Mouse (Mus musculus) midbrain, embryonic 16.5 days (tissue): ENCODE data around the gene Sdccag8. TPM values are rescaled to one million over a fixed set of nuclear protein-coding genes. Genes with fewer than 3 reads are reported as not detected.

Source experiments
- ATAC-seq: fragments of 200-750 bp; cut with Nextera tagmentation; 2 replicates; pipeline ENCODE4 v1.8.0; 2017; ENCODE audit warnings: moderate TSS enrichment
- H3K27ac ChIP-seq: fragments of 300-500 bp; sonication (generic); 2 replicates; pipeline ENCODE4 v1.5.1; 2014; ENCODE audit warnings: mild to moderate bottlenecking, low read length, mixed read lengths
- H3K27me3 ChIP-seq: fragments of 300-500 bp; sonication (generic); 2 replicates; pipeline ENCODE4 v1.6.1; 2014; ENCODE audit warnings: low read depth, low read length, mixed read lengths; ENCODE audit not compliant: control insufficient read depth, insufficient read depth
- H3K36me3 ChIP-seq: fragments of 300-500 bp; sonication (generic); 2 replicates; pipeline ENCODE4 v1.6.1; 2014; ENCODE audit warnings: mild to moderate bottlenecking, low read length, moderate library complexity, mixed read lengths; ENCODE audit not compliant: control insufficient read depth, insufficient read depth
- H3K4me1 ChIP-seq: fragments of 300-500 bp; sonication (generic); 2 replicates; pipeline ENCODE4 v1.6.1; 2014; ENCODE audit warnings: mild to moderate bottlenecking, low read length, mixed read lengths; ENCODE audit not compliant: control insufficient read depth, insufficient read depth
- H3K4me2 ChIP-seq: fragments of 300-500 bp; sonication (generic); 2 replicates; pipeline ENCODE4 v1.6.1; 2014; ENCODE audit warnings: mild to moderate bottlenecking, low read length, mixed read lengths
- H3K4me3 ChIP-seq: fragments of 300-500 bp; sonication (generic); 2 replicates; pipeline ENCODE4 v1.5.1; 2014; ENCODE audit warnings: low read depth, mild to moderate bottlenecking, low read length, moderate library complexity, mixed read lengths
- H3K9ac ChIP-seq: fragments of 300-500 bp; sonication (generic); 2 replicates; pipeline ENCODE4 v1.6.1; 2014; ENCODE audit warnings: low read depth, low read length, mixed read lengths
- H3K9me3 ChIP-seq: fragments of 300-500 bp; sonication (generic); replicated peaks from 2 replicates; pipeline ENCODE4 v1.6.1; 2014; ENCODE audit warnings: mild to moderate bottlenecking, low read length, mixed read lengths; ENCODE audit not compliant: control insufficient read depth, poor library complexity, severe bottlenecking
- WGBS: fragments of 180-500 bp; shearing (Covaris S2); extraction: QIAGEN DNeasy Blood & Tissue Kit; methylation state at CpG from one replicate; pipeline ENCODE4 v1.1.7; 2014; 5-methylcytosine and 5-hydroxymethylcytosine counted together
- polyA plus RNA-seq: library from polyadenylated mRNA; unstranded; fragments of >200 nt; fragmentation: Nextera tagmentation; extraction: Ambion mirVana; gene quantifications from 2 replicates; pipeline ENCODE4 v1.2.1, GENCODE M21; 2015

The Sdccag8 gene
- polyA plus RNA-seq, 1 experiment from 2014 or later = 27.4 TPM

GRCm38 (mm10) chr1:177016729-177017128 lies 202.3 kb downstream of the Sdccag8 start:
- H3K9me3 ChIP-seq = no peaks in the 10 kb centered on the region
- no peak overlapping the region for H3K27ac ChIP-seq
- 91% methylated on average over 2 of the region's 2 CpGs for WGBS
- no peak for ATAC-seq
- H3K4me2 ChIP-seq = no peak overlapping the region
- 0 out of 2 replicates have a peak, but pooled peaks cover 5% of the 10 kb centered on the region for H3K4me1 ChIP-seq
- H3K36me3 ChIP-seq = no peaks in the 10 kb centered on the region
- H3K27me3 ChIP-seq = no peaks in the 10 kb centered on the region
- no peak overlapping the region for H3K9ac ChIP-seq
- H3K4me3 ChIP-seq = no peak overlapping the region

DNA sequence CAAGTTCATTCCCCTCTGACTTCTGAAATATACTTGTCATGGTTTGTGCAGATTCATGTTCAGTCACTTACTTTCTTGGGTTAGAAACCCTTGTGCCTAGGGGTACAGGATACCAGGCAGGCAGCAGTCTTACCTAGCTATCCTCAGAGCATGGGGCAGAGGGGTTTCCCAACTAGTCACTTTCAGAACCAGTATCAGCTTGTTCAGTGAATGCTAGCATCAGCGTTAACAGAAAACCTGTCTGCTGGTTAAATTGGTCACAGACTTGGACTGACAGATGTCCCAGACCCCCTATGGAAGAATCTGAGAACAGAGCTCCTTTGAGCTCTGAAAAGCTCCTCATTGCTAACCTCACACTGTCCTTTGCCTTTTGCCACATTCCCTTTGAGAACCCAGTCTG lies 204.3 kb downstream of the Sdccag8 start:
- peaks cover 3% of the 10 kb centered on the region; the same call in 1 of the 2 replicates for H3K36me3 ChIP-seq
- 84% methylated on average over 1 of the region's 1 CpGs for WGBS
- H3K9me3 ChIP-seq = no peaks in the 10 kb centered on the region
- no peak overlapping the region for H3K4me3 ChIP-seq
- H3K4me1 ChIP-seq = 0 out of 2 replicates have a peak, but pooled peaks cover 5% of the 10 kb centered on the region
- H3K4me2 ChIP-seq = no peak overlapping the region
- H3K27ac ChIP-seq = no peak overlapping the region
- ATAC-seq = no peak
- no peak overlapping the region for H3K9ac ChIP-seq
- H3K27me3 ChIP-seq = no peaks in the 10 kb centered on the region

DNA sequence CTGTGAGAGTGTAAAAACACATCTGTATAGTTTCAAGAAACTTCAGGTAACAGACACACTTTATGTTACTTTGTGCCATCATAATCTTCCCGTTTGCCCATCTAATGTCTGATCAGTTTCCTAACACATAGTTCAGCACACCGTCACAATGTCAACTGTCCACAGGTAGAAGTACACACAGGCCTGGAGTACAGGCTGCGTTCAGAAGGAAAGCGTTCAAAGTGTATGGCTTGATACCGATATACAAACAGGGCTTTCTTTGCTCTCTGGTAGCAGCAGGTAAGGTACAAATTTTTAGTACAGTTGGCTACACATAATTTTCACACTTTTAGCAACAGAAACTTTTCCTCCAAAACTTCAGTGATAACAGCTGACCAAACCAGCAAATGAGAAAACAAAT lies 205.2 kb downstream of the Sdccag8 start:
- Histone ChIP-seq H3K36me3 (peaks cover 3% of the 10 kb centered on the region; the same call in 1 of the 2 replicates), H3K4me1 (0 out of 2 replicates have a peak, but pooled peaks cover 4% of the 10 kb centered on the region), H3K4me3 (no peak overlapping the region), H3K27ac (no peak overlapping the region), H3K9ac (no peak overlapping the region), H3K9me3 (no peaks in the 10 kb centered on the region), H3K27me3 (no peaks in the 10 kb centered on the region), H3K4me2 (no peak overlapping the region)
- WGBS = 97% methylated on average over 5 of the region's 5 CpGs
- ATAC-seq = no peak

DNA sequence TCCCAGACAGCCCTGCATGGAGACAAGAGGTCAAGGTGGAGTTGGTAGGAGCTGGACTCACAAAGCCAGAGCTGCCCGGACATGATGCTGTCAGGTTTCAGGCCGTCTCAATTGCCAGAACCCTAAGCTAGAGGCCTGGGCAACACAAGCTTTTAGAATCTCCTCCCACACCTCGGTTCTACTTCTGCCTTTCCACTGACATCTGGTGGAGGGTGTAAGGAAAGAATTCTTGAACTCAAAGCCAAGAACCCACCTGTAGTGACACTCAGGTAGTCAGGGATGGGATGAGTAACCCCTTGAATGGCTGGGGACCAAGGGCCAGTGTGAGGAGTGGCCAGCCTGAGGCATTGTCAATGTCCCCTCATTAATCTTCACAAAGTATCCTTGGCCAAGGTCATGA lies 208.3 kb downstream of the Sdccag8 start:
- Histone ChIP-seq H3K36me3 (peaks cover 3% of the 10 kb centered on the region; the same call in 1 of the 2 replicates), H3K4me3 (no peak overlapping the region), H3K9ac (no peak overlapping the region), H3K4me1 (no peaks in the 10 kb centered on the region), H3K27me3 (no peaks in the 10 kb centered on the region), H3K27ac (no peak overlapping the region), H3K9me3 (no peaks in the 10 kb centered on the region), H3K4me2 (no peak overlapping the region)
- no peak for ATAC-seq
- 69% methylated on average over 3 of the region's 3 CpGs for WGBS

DNA sequence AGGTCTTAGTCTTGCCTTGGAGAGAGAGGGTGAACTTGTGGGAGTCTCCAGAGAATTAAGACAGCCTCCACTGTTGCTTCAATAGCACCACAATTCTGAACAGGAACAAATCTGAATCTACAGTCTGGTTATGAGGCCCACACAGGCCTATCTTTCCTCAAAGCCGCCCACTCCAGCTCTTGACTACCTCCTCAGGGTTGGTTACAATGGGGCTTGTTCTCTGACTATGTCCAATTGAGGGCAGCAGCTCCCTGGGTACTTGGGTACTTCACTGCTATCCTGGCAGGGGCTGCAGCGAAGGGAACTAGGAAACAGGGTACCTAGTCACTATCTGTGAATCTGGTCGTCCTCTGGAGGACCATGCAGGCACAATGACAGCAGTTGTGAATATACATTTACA lies 213.2 kb downstream of the Sdccag8 start:
- no peaks in the 10 kb centered on the region for H3K9me3 ChIP-seq
- no peak for ATAC-seq
- no peaks in the 10 kb centered on the region; the same call in 1 of the 2 replicates for H3K4me1 ChIP-seq
- no peak overlapping the region for H3K4me2 ChIP-seq
- no peaks in the 10 kb centered on the region for H3K27me3 ChIP-seq
- H3K27ac ChIP-seq = no peak overlapping the region
- H3K9ac ChIP-seq = no peak overlapping the region
- H3K36me3 ChIP-seq = peaks cover 3% of the 10 kb centered on the region; the same call in 1 of the 2 replicates
- no peak overlapping the region for H3K4me3 ChIP-seq
- 91% methylated on average over 3 of the region's 3 CpGs for WGBS

GRCm38 (mm10) chr1:177029032-177029431 lies 214.6 kb downstream of the Sdccag8 start:
- no peak overlapping the region for H3K27ac ChIP-seq

DNA sequence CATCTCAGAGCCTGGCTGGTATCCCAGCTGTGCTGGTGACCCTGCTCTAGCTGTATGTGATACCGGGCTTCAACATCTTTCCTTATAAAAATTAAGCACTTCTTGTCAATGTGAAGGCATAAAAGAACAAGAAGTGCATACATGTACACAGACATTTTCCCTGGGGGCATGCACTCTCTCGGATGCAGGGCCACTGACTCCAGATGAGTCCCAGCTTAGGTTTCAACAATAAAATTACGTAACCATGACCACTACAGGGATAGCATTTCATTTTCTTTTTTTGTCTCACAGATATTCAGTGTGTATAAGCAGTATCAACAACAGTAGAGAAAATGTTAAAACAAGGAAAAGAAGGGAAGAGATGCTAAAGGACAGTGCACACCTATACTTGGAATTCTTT lies 216.2 kb downstream of the Sdccag8 start:
- Histone ChIP-seq H3K36me3 (no peaks in the 10 kb centered on the region), H3K9me3 (no peaks in the 10 kb centered on the region), H3K4me2 (no peak overlapping the region), H3K4me1 (no peaks in the 10 kb centered on the region; the same call in 1 of the 2 replicates), H3K4me3 (no peak overlapping the region), H3K9ac (no peak overlapping the region), H3K27me3 (no peaks in the 10 kb centered on the region), H3K27ac (no peak overlapping the region)
- 70% methylated on average over 3 of the region's 3 CpGs for WGBS
- no peak for ATAC-seq

More at GRCm38 (mm10) chr1:177029032-177029431, 214.6 kb downstream of the Sdccag8 start:
- H3K36me3 ChIP-seq = no peaks in the 10 kb centered on the region
- H3K4me1 ChIP-seq = no peaks in the 10 kb centered on the region; the same call in 1 of the 2 replicates
- H3K4me2 ChIP-seq = no peak overlapping the region
- 91% methylated on average over 2 of the region's 2 CpGs for WGBS
- H3K27me3 ChIP-seq = no peaks in the 10 kb centered on the region
- H3K9me3 ChIP-seq = no peaks in the 10 kb centered on the region
- ATAC-seq = no peak
- H3K4me3 ChIP-seq = no peak overlapping the region
- H3K9ac ChIP-seq = no peak overlapping the region

DNA sequence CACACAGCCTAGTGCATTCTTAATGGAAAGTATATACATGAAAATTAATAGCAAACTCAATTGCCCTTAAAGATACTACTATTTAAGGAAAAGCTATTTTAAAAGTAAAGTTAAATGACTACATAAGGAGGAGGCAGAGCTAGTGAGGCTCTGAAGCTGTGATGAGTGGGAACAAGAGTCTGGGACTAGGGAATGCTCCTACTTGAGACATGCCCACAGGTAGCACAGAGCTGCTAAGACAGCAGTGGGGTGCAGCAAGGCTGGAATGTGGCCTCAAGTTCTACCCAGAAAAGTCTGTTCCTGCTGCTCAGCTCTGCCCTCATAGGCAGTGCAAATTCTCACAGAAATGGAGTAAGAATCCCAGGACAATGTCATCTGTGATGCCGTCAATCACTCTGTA lies 216.7 kb downstream of the Sdccag8 start:
- Histone ChIP-seq H3K9ac (no peak overlapping the region), H3K9me3 (no peaks in the 10 kb centered on the region), H3K36me3 (no peaks in the 10 kb centered on the region), H3K4me1 (no peaks in the 10 kb centered on the region; the same call in 1 of the 2 replicates), H3K4me3 (no peak overlapping the region), H3K27me3 (no peaks in the 10 kb centered on the region), H3K27ac (no peak overlapping the region), H3K4me2 (no peak overlapping the region)
- WGBS = 92% methylated on average over 1 of the region's 1 CpGs
- no peak for ATAC-seq

GRCm38 (mm10) chr1:177032233-177032632 lies 217.8 kb downstream of the Sdccag8 start:
- ATAC-seq = peak; percentile 66; the same call in 1 of the 2 replicates
- no peaks in the 10 kb centered on the region for H3K36me3 ChIP-seq

More at GRCm38 (mm10) chr1:177032233-177032632, 217.8 kb downstream of the Sdccag8 start:
- no peak overlapping the region for H3K27ac ChIP-seq
- H3K27me3 ChIP-seq = no peaks in the 10 kb centered on the region
- H3K4me1 ChIP-seq = no peaks in the 10 kb centered on the region; the same call in 1 of the 2 replicates
- H3K9me3 ChIP-seq = no peaks in the 10 kb centered on the region
- H3K9ac ChIP-seq = no peak overlapping the region
- WGBS = 0% methylated on average over 1 of the region's 1 CpGs
- no peak overlapping the region for H3K4me3 ChIP-seq
- no peak overlapping the region for H3K4me2 ChIP-seq
